Mouse (Mus musculus) bone marrow, adult 2 months (tissue): Measurements from ENCODE around the gene B3gnt2.

ENCODE experiments used
- CTCF ChIP-seq: fragments of 200-500 bp; IDR thresholded peaks from 2 replicates; pipeline ENCODE4 v1.5.1; 2011; ENCODE audit warnings: low read length, control low read depth; ENCODE audit not compliant: control insufficient read depth, insufficient read depth
- POLR2A ChIP-seq: fragments of 200-500 bp; IDR thresholded peaks from 2 replicates; pipeline ENCODE4 v1.6.1; 2011; ENCODE audit warnings: low read depth, mild to moderate bottlenecking, control low read depth, low read length, borderline replicate concordance; ENCODE audit not compliant: control insufficient read depth

DNA sequence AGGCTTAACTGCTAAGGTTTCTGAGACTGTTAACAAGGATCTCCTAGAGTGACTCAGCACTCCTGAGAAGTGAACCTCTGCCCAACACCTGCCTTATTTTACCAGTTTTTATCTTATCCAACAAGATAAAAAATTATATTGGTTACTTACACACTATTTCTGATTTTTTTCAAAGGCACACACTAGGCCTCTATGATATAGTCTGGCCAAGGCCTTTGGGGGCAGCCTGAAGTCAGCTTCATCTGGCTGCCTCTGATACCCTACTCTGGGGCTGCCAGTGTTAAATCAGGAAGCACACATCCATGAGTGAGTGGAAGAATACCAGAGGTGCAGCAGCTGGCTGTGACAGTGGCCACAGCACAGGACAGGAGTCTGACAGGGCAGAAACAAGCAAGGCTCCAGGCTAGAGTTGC is 45.7 kb upstream of the B3gnt2 start:
- TF ChIP-seq POLR2A, result no peak
- TF ChIP-seq CTCF, result no peak
